Mouse (Mus musculus) gastrocnemius, adult 8-10 months (tissue): ENCODE data around the gene Kcnk1. TPM values are rescaled to one million over a fixed set of nuclear protein-coding genes. Genes with fewer than 3 reads are reported as not detected.

Experiments used
- DNase-seq, 2 experiments: peaks; one replicate each; pipeline ENCODE4 v3.0.0; 2022; ENCODE audit warnings: low spot score in 2 of 2
- total RNA-seq, 4 experiments: library from RNA; stranded (reverse); gene quantifications; 2 replicates each; pipeline ENCODE4 v1.2.4; 2022

The Kcnk1 gene
- under 1 TPM in 3 of 4 experiments, not detected in 1; 0.21 to 0.31 (median 0.27) TPM for total RNA-seq

DNA sequence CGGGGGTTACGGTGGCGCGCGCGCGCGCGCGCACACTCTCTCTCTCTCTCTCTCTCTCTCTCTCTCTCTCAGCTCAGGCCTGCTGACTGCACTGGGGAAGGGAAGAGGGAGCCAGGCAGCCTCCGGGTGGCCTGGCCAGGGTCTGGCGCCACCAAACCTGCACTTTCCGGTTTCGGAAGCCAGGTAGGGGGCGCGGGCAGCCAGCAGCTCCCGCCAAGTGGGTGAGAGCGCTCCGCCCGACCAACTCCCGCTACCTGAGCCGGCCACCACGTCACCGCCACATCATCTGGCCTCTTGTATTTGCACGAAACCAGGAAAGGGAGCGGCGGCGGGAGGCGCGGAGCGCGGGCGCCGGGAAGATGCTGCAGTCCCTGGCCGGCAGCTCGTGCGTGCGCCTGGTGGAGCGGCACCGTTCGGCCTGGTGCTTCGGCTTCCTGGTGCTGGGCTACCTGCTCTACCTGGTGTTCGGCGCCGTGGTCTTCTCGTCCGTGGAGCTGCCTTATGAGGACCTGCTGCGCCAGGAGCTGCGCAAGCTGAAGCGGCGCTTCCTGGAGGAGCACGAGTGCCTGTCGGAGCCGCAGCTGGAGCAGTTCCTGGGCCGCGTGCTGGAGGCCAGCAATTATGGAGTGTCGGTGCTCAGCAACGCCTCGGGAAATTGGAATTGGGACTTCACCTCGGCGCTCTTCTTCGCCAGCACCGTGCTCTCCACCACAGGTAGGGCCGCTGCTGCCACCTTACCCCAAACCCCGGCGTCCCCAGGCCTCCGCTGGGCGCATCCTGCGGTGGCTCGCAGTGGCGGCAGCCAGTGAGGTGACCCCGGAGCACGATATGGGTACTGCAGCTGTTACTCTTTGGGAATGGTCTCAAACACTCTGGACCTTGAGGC is at the start of gene Kcnk1:
Kcnk1 (plus strand) TSS at position 70 of the 886 bp plus-strand sequence.
- no peak for DNase-seq

DNA sequence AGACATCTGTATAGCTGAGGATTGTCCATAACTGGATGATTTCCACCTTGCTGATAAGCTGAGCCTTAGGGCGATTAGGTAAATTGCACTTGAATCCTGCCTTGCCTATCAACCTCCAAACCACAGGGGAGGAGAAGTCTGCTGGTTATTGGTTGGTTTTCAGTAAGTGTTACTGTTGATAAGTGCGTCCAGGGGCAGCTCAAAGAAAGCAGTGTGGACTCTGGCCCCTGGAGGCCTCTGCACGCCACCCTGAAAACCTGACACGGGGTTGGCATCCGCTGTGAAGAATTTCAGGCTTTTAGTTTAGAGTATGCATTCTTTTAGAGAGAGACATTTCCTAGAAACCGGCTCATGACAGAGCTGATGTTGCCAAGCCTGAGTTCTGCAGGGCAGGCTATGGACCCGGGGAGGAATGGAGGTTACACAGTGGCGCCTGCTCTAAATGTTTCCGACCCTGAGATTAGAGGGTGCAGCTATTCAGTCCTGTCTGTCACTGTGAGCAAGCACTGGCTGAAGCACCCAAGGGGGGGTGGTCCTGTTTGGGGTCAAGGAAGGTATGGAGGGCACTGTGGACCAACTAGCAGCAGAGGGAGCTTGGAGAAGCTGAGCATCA is 46.2 kb upstream of the Kcnk1 start:
- DNase-seq: no peak

DNA sequence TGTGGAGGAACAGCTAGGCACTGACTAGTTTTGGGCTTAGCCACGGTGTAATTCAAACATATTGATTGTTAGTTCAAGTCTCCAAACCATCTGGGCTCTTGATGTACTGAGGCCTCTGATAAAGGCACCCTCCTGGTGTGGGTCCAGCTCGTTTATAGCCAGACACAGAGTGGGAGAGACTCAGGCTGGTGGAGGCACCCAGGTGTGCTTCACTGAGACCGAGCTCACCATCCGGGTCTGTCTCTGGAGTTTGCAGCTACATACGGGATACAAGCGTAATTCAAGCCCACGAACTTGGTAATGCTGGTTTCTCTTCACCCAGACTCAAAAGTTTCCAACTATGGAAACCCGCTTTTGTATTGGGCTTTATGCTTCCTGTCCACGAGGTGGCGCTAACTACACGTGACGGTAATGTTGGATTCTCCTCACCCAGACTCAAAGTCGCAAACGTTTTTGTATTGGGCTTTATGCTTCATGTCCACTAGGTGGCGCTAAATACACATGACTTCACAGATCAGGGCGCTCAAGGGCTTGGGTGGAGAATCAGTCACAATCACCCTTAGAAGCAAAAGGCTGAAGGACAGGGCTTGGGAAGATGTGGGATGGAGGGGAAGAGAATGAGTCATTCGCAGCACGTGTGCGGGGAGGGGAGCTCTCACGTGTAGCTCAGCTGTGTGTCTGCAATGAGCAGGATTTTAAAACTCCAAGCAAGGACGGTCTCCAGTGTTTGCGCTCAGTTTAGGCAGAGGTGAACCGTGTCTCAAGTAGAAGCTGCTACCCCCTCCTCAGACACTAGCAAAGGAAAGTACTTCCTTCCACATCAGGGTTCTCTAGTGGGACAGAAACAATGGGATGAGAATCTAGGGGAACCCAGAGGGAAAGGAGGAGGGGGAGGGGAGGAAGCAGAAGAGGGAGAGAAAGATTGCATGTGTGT is 44.7 kb upstream of the Kcnk1 start:
- peak; percentile 34 to 53 for DNase-seq

DNA sequence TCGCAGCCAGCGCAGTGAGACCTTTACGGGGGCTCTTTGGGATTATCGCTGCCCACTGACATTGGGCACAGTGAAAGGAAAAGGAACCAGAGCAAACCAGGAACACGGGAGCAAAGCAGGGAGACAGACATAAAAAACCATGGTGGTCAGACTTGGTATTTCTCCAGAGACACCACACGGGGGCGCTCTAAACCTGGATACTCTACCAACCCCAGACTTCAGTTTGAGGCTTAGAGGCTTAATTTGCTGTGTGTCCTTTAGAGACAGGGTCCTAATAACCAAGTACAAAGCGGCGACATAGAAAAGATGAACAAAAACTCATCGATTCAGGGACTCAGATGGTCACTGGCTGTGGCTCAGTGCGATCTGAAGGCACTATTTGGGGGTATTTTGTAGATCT is 39.3 kb upstream of the Kcnk1 start:
- DNase-seq: no peak

DNA sequence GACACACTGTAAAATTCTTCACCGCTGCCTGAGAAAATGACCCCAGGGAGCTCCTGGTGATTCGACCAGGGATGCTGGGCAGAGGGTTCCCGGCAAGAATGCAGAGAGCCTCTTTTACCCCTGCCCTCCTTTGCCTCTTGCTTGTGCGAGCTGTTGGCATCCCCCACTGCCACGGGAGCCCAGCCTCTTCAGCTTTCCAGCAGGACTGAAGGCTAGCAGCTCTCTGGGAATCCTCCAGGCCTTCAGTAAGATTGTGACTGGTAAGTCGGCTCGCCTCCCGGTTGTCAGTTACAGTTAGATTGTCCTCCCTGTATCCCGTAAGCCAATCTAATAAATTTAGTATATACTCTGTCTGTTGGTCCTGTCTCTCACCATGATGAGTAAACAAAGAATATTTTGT is 38.2 kb upstream of the Kcnk1 start:
- no peak for DNase-seq

DNA sequence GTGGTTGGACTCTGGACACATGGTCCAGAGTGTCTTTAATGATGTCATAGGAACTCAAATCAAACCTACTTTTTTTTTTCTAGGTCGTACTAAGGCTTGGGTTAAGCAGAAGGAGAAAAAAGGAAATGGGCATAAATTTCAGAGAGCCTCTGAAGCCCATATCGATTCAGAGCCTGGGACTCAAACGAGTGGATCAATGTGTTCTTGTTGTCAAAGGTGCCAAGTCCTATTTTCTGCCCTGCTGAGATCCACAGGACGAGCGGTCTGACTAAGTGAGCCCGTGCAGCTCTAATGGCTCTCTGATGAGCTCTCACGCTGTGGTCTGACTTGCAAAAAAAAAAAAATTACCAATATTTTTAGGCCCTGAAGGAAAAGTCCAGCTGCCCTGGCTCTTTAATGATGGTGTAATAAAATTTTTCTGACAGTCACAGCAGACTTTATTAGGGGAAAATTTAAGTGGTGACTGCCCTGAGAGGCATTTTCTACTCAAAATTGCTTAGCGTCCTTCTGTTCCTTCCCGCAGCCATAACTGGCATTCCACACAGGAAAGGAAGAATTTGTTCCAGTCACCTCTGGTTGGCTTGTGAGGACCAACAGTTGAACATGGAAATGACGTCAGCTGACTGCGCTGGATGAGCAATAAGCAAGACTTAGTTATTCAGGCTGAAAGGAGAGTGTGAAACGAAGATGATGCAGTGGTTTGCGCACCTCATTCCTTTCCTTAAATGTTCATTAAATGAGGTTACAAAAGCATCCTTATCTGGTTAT is 37.6 kb upstream of the Kcnk1 start:
- no peak for DNase-seq

DNA sequence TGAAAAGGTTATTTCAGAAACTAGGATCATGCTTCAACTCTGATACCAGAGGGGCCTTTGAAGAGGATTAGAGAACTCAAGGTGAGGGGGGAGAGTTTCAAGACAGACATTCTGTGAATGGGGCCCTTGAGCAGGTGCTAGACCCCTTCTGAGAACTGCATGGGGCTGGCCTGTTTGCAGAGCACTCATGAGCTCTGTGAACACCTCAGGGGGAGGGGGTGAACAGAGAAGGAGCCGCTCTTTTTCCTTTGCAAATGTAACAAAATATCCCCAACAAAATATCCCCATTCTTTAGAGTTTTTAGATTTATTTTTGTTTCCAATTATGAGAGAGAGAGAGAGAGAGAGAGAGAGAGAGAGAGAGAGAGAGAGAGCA is 37.0 kb upstream of the Kcnk1 start:
- no peak for DNase-seq

DNA sequence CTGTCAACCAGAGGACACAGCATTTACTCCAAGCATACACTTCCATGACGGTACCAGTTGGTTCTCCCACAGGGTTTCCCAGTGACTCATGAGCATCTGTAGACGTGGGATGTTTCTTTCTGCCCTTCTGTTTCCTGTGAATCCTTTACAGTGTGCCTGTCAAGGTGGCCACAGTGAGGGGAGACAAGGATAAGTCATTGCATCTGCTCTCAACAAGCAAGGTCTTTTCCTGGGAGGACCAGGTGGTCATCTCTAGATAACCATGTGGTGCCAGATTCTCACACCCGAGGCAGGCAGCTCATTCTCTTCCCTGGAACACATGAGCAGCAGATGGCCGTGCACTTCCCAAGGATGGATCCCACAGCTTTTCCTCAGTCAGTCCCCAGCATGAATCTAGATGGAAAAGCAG is 35.6 kb upstream of the Kcnk1 start:
- no peak for DNase-seq

DNA sequence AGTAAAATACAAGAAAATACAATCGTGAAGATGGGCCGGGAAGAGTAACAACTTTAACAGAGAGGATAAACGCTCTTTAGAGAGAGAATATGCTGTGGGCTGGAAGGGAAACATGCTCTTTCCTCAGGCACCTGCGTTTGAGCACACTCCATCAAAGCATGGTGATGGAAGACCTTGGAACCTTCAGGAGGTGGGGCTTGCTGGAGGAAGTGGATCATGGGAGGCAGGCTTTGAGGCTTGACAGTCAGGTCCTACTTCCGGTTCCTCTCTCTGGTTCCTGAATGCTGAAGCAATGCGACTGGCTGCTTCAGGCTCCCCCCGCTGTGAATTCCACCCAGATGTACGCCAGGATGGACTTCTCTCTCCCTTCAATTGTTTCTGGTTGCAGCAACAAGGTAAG is 34.9 kb upstream of the Kcnk1 start:
- no peak for DNase-seq

DNA sequence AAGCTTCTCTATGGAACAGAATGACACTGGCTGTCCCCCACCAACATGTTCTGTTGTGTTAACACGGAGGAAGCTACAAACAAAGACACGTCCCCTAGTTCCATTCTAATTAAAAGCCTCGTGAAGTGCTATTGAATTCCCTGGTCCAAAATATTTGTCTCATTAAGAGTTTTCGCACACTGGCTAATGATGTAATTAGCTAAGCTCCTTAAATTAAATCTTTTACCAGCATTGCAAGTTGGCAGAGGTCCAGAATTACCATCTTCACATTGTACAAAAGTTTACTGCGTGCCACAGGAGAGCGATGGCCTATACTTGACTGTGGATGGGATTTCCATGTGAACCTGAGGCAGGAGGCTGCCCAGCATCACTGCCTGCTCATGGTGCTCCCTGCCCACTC is 33.2 kb upstream of the Kcnk1 start:
- DNase-seq: no peak

DNA sequence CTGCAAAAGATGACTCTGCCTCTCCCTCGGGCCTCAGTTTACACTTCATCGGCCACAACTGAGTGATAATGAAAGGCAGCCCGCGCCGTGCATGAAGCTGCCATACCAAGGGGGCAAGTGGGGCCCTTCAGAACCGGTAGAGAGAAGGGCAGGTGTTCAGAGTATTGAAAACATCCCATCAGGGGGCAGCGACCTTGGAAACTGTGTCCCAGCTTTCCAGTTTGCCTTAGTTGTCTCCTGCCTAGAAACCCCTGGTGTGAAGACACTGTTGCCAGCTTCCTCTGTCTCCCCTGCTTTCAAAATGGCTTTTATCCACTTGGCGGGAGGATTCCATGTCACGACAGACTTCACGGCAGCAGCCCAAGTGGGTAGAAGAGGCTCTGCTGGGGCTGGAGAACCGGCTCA is 31.2 kb upstream of the Kcnk1 start:
- no peak for DNase-seq

DNA sequence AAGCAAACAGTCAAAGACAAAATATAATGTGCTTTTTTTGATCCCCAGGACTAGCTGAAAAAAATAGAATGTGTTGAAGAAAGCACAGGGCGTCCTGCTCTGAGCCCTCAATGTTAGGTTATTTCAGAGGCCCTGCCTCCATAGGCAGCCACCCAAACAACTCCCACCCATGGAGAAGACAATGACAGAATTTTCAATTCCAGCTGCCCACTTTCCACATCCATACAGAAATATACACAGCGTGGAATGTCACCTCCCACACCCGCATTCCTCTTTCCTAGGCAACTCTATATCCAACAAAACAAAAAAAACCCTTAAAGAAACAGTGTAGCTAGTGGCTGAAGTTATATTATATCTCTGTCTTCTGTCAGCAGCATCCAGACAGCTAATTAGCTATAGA is 23.6 kb upstream of the Kcnk1 start:
- no peak for DNase-seq

DNA sequence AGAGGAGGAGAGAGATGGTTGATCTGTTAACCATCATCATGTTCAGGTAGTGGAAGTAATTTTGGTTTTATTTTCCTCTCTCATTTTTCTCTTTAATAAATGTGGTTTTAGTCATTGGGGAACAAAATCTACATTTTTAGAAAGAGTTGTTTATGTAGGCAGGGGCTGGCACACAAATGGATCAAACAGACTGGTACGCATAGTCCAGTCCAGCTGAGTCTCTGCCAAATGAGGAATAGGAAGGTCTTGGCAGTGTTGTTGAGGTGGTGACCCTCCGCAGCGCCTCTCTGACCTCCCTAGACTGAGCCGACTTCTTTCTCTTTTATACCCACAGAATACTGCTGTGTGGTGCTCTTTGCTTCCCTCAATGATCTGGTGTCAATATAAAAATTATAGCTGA is 19.0 kb upstream of the Kcnk1 start:
- DNase-seq: no peak

DNA sequence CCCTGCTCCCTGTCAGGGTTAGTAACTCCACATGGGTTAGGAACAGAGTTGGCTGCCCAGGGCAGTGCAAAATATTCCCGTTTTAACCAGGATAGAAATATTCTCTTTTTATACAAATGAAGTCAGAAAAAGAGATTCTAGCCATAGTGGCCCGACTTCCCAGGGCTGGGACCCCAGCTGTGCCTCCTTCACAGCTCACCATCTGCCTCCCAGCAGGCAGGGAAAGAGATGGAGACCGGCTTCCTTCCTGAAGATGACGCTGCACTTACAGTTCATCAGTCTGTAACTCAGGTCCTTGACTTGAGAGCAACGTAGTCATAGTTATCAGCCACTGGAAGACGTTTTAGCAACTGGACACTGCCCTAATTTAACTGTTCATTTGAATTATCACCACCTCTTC is 14.1 kb upstream of the Kcnk1 start:
- no peak for DNase-seq

DNA sequence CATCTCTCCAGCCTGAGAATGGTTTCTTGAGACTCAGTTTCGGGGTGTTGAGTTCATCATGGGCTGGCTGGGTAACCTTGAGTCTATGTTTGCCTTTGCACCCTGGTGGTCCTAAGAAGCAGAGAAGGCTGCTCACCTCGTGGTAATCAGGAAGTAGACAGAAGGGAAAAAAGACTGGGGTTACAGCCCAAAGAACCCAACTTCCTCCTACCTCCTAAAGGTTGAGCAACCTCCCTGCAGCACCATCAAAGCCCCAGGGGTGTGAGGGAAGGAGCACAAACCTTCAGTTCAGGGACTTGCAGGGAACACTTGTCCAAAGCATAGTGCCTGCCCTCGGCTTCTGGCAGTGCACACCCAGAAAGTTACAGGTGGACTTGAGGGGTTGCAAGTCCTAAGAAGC is 11.5 kb upstream of the Kcnk1 start:
- no peak for DNase-seq

DNA sequence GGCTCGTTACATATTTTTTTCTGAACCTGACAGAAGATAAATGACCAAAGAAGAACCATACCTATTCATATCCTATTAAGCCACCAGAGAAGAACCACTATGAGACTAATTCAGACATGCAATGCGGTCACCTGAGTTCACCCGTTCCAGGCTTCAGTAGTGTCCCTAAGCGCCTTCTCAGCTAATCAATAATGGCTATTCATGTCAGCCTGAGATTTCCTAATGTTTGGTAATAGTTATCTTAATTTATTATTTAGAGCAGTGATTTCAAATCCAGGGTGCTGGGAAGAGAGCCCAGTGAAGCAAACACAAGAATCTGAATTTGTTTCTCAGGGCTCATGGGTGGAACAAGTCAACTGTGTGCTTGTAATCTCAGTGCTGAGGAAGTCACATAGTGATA is 10.8 kb upstream of the Kcnk1 start:
- DNase-seq: no peak

DNA sequence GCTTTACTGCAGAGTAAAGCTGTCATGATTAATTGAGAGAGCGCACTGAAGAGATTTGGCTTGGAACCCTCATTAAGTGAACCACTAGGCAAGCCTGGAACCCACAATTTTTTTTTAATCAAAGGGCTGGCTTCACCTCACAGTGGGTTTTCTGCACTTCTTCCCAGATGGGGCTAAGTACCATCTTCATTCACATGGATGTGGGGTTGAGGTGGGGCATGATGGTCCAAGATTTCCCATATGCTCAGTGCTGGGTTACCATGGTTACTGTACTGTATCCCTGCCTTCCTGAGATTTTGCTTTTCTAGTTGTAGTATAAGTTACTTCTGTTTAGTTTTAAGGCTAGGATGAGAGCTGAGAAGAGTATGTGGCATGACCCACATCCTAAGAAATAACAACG is 9.6 kb upstream of the Kcnk1 start:
- DNase-seq: no peak

DNA sequence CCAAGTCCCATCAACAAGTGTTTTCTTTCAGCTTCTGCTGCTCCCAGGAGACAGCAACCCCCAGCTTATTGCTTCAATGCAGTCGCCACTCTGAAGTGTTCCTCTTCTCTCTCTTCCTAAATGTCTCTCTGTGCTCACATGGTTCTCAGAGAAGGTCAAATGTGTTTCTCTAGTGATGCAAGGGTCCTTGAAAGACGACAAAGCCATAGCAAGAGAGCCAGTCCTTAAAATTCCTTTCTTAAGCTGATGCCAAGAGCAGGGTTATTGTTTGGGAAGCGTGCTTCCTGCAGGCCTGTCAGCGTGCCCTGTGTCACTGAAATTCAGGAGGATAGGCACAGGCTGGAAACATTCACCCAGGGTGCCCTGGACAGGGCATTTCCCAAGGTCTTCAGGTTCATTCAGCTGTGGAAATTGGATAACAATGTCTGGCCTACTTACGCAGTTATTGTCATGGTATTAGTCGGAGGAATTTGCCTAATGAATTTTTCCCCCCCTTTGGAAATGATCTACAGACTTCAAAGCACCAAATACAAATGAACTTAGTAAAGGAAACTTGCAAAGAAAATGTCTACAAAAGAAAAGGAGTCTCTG is 7.9 kb upstream of the Kcnk1 start:
- no peak for DNase-seq

DNA sequence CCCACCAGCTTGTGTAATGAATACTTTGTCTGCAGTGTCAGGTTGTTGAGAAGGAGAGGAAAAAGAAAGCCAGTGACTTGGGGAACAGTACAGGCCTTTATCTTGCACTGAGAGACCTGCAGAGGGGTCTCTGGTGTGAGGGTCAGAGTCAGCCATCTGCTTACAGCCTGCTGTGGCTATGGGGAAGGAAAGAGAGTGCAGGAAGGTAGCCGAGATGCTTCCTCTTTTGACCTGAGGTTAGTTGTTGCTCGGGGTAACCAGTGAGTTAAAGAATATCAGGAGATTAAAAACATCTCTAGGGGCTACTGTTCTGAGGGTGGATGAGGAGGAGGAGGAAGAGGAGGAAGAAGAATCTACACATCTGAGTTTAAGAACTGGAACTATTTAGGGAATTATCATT is 7.0 kb upstream of the Kcnk1 start:
- no peak for DNase-seq

DNA sequence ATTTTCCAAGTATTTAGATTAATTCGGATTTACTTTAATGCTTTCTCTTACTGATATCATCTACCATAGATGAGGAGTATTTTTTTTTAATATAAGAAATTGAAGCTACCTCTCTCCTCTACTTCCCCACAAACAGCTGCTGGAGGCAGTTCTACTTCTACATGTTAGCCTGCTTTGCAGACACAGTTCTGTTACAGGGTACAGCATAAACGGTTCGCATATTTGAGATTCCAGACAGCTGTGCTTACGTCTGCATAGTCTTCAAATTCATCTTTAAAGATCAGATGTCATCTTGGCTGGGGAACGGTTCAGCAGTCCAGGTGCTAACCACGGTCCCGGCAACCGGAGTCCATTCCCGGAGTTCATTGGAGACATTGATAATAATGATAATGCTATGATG is 1.3 kb upstream of the Kcnk1 start:
- DNase-seq: no peak
